Mouse (Mus musculus) cerebellum, adult 8-10 months (tissue): ENCODE results near the gene Smad9.

Experiments
- DNase-seq: peaks from one replicate; pipeline ENCODE4 v3.0.0; 2022

The Smad9 gene

DNA sequence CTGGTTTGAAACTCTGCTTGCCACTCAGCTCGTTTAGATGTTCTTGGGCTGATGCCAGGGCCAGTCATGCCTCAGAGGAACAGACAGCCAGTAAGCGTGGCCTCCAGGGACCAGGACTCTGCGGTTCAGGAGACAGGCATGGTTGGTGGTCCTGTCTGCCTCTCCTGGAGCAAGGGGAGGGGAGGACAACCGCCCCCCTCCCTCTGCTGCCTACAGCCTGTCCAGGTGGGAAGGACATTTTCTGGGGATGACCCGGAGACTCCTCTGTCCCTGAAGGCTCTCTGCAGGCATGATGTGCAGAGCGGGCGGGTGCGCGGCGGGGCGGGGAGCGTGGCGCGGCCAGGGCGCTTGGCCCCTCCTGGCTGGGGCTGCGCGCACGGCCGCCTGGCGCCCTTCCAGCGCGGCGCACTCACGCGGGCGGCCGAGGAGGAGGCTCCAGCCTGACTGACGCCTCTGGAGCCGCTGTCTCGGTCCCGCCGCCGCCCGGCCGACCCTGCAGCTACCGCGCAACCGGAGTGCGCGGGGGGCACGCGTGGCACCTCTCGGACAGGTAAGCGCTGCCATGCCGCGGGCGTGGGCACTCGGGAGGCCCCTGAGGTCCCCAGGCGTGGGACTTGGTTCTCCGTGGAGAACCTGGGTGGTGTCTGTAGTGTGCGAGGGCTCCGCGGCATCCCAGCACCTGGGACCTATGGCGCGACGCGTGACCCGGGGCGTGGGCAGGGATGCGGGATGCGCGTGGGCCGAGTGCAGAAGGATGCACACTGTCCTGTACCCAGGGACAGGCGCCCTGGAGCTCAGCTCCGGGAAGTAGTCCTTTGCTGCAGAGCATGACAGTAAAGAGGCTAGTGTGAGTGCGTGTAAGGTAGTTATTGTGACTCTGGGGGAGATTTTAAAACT is at the start of gene Smad9:
Gene Smad9, plus strand, starts transcription at position 438 of the 897 bp plus-strand sequence.
- DNase-seq, result peak; percentile 69

DNA sequence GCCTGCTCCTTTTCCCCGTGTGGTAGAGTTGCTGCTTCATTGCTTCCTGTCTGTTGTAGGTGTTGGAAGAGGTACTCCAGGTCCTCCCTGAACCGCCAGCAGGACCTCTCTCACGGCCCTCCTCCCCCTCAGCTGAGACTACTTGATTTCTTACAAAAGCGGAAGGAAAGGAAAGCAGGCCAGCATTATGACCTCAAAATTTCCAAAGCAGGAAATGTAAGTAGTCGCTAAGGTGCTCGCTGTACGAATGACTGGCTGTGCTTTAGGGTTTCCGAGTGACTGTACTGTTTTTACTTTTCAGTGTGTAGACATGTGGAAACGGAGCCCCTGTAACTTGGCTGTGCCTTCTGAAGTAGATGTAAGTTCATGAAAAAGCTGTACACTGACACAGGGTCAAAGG is 46.4 kb upstream of the Smad9 start:
- no peak for DNase-seq

- DNase-seq, result no peak
Observed at GRCm38 (mm10) chr3:54714253-54714652, 41.1 kb upstream of the Smad9 start, which contains the start of gene Gm21958. Gene Gm21958, minus strand, starts transcription at chr3:54714353.

- no peak for DNase-seq
Observed at GRCm38 (mm10) chr3:54715461-54715860, 39.9 kb upstream of the Smad9 start.

- no peak for DNase-seq
Observed at GRCm38 (mm10) chr3:54717348-54717747, 38.0 kb upstream of the Smad9 start.

- DNase-seq, result no peak
Observed at GRCm38 (mm10) chr3:54718947-54719346, 36.4 kb upstream of the Smad9 start.

DNA sequence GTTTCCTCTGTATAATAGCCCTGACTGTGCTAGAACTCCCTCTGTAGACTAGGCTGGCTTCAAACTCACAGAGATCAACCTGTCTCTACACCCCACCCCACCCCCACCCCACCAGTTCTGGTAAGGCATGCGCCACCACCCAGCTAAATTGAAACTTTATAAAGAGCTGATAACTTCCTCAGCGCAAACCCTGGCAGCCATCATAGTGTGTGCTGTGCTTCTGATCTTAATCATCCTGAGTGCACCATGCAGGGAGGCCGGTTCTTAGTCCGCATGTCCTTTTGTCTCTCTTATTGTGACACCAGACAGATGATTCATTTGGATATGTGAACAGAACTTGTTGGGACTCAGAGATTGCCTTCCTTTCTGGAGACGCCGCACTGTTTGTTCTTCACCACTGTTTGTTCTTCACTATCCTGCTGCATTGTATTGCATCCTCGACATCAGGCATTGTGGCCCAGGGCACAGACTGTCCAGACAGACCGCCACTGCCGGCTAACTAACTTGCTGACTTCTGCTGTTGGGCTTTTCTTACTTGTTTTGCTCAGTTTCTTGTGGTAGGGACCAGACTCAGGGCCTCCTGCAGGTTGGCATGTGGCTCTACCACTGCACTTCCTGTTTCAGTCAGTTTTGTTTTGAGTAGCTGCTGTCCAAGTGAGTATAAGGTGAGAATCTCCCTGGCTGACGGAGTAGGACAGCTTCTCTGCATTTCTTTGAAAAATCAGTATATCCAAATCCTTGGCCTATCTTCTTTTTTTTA is 31.5 kb upstream of the Smad9 start:
- no peak for DNase-seq

DNA sequence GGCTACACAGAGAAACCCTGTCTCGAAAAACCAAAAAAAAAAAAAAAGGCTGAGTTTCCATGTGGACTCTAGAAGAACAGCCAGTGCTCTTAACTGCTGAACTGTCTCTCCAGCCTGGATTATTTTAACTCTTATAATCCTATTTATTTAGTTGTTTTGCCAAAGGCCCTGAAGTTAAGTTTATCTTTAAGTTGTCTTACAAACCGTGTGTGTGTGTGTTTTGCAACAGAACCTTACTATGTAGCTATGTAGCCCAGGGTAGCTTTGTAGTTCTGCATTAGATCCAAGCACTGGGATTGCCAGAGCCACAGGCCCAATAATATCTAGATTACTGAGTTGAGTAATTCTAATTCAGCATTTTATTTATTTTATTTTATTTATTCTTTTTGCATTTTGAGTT is 30.0 kb upstream of the Smad9 start:
- no peak for DNase-seq

GRCm38 (mm10) chr3:54727588-54727987 is 27.8 kb upstream of the Smad9 start:
- DNase-seq, result no peak

- DNase-seq, result no peak
Observed at GRCm38 (mm10) chr3:54728100-54728499, 27.3 kb upstream of the Smad9 start.

DNA sequence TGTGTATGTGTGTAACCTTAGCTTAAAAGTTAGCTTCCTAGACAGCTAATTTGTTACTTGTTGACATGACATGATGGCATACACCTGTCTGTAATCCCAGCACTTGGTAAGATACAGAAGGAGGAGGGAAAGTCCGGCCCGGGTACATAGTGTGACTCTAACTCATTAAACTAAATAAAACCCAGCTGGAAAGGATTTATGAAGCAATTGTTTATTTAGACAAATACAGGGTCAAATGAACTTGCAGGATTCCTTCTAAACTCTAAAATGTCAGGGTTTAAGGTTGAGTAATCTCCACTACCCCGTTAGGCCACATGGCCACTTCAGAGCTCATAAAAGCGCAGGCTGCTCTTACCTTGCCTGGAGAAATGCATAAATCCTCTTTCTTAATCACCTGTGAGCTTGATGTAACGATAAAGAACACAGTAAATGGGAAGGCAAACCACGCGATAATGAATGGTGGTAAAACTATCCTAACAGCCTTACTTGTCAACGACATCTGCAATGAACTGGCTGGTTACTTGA is 23.7 kb upstream of the Smad9 start:
- no peak for DNase-seq

GRCm38 (mm10) chr3:54732371-54732770 is 23.0 kb upstream of the Smad9 start:
- DNase-seq, result no peak

GRCm38 (mm10) chr3:54734411-54735246 is 20.8 kb upstream of the Smad9 start:
- DNase-seq, result peak; percentile 91

DNA sequence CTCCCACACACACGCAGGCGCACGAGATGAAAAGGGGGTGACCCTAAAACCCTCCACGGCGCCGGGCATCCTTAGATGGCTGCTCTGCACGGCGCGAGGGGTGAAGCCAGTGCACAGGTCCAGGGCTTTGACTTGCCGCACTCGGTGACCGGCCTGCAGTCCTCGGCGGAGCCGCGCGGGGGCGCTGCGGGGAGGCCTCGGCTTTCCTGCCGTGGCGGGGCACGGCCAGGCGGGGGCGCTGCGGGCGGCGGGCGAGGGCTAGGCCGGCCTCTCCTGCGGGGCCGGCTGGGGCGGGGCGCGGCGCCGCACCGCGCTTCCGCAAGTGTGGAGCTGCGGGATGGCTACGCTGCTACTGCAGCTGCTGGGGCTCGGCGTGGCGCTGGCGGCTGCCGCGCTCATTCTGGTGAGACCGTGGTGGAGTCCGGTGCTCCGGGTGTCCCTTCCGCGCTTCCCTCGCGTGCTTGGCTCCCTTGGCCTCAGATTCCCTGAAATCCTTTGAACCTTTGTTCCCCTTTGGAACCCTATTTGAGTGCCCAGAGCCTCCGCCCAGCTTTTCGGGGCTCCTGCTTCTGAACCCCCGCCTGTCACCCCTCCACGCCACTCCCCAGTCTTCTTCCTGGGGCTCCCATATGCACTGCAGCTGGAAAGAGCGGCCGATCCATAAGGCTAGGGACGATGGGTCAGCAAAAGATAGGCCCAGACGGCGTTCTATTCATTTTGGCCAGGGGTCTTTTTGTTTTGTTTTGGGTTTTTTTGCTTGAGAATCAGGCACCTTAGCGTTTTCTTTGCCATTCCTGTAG is 19.9 kb upstream of the Smad9 start, which contains the start of the genes Exosc8 and Alg5:
Gene Exosc8, minus strand, starts transcription at position 147 of the 800 bp plus-strand sequence.
Gene Alg5, plus strand, starts transcription at position 293 of the 800 bp plus-strand sequence.
- peak; percentile 96 for DNase-seq

DNA sequence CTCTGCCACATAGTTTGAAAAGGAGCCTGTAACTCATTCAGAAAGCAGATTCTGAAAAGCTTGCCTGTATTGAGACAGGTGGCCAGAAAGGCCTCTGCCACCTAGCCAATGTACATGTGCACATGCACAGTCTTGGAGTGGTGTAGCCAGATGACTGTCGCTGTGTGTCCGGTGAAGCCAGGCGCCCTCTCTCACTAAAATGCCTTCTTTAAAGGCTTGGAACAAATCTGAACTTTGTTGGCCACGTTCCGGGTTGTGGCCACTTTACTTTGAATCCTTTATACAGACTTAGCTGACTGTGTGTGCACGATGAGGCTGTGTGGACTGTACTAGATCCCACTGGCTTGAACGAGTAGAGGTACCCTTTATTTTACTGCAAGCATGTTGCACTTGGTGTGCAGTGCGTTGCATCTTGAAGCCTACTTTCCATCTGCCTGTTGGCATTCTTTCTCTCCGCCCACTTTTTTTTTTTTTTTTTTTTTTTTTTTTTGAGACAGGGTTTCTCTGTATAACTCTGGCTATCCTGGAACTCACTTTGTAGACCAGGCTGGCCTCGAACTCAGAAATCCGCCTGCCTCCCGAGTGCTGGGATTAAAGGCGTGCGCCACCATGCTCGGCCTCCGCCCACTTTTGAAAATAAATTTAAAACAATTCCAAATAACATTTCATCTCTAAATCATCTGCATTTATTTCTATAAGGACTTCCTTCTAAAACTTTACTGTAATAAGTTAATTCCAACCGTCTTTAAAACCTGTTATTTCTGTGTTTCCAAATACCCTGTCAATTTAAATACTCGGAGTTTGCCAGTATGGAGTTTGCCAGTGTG is 19.1 kb upstream of the Smad9 start:
- DNase-seq, result peak; percentile 27

GRCm38 (mm10) chr3:54737317-54737716 is 18.1 kb upstream of the Smad9 start:
- no peak for DNase-seq

GRCm38 (mm10) chr3:54741965-54742364 is 13.4 kb upstream of the Smad9 start:
- no peak for DNase-seq

DNA sequence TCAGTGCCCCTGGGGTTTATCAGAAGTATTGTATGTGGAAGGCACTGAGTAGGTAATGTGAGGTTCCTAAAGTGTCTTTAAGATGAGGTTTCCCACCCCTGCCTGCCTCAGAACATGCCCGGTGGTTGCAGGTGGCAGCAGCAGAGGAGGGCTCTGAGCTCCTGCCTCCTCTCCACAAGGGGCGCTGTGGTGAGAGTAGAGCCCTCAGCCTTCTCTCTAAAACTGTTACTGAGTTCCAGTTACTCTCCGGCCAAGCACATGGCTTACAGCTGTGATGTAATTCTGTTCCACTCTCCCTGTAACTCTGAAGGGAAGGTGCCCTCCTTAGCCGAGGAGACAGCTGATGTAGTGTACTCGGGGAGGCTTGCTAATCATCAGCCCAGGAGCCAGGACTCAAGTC is 9.6 kb upstream of the Smad9 start:
- no peak for DNase-seq

DNA sequence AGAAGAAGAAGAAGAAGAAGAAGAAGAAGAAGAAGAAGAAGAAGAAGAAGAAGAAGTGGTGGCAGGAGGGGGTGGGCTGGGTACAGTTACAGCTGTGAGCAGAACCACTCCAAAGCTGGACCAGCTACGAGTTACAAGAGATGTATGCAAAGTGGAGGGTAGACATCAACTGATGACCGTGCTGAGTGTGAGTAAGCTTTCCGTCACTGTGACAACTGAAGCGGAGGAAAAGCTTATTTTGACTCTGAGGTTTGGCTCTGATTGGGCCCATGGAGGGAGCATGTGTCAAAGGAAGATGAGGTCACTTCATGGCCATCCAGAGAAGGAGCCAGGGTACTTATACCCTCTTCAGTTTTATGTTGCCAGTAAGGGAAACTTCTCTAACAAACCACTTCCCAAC is 2.0 kb upstream of the Smad9 start:
- DNase-seq, result no peak

GRCm38 (mm10) chr3:54756058-54756457 is 676 bp downstream of the Smad9 start:
- peak; percentile 36 for DNase-seq

DNA sequence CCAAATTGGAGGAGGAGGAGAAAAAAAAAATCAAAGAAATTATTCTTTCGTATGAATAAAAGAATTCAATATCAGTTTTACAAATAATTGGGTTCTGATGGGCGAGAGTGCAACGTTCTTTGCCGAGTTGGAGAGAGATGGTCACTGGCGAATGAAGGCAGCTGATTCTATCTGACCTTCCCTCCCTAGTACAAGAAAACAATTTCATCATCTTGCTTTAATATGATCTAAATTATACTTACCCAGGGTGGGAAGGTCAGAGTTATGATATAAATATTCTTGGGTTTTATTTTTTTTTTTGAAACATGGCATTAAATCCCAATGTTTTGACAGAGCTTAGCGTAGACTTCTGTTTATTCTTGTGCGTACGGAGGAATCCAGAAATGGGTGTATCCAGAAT is 2.1 kb downstream of the Smad9 start:
- no peak for DNase-seq
